Mouse (Mus musculus): ENCODE data around the gene Gps1. TPM values are rescaled to one million over a fixed set of nuclear protein-coding genes. Genes with fewer than 3 reads are reported as not detected.
A peak's percentile ranks its signal among the peaks of the same experiment; 100 is the strongest.

Gps1 gene
- polyA plus RNA-seq (2015; fragmentation: Nextera tagmentation; extraction: Ambion mirVana) = 94.5 and 98.6 TPM in 2 replicates

GRCm38 (mm10) chr11:120784064-120784791 is at the start of gene Gps1, which contains the start of gene Rfng:
Gene Gps1, plus strand, starts transcription at chr11:120784272.
Gene Rfng, minus strand, starts transcription at chr11:120784207.
- Histone ChIP-seq H3K9me3 (ENCODE audit: control insufficient read depth, low read length) (no peaks in the 10 kb centered on the region), H3K4me3 (ENCODE audit: low read depth, low read length) (peak within 1 kb of the TSS; percentile 84), H3K4me2 (replicated peaks; ENCODE audit: low read depth) (peak within 1 kb of the TSS; percentile 94), H3K36me3 (ENCODE audit: control insufficient read depth, insufficient read depth, low read length) (peaks cover 2% of the 10 kb centered on the region; the same call in 1 of the 2 replicates), H3K9ac (ENCODE audit: low read length) (peak within 1 kb of the TSS; percentile 91), H3K27ac (replicated peaks) (peak within 1 kb of the TSS; percentile 88), H3K4me1 (replicated peaks; ENCODE audit: control insufficient read depth, insufficient read depth) (0 out of 2 replicates have a peak, but pooled peaks cover 5% of the 10 kb centered on the region), H3K27me3 (ENCODE audit: control insufficient read depth, insufficient read depth, low read length) (no peaks in the 10 kb centered on the region)
- peak; percentile 90 for DNase-seq (ENCODE audit: low spot score)
- under 1% methylated on average over 79 of the region's 107 CpGs for WGBS
- peak; percentile 79 for ATAC-seq (ENCODE audit: low FRiP score, low TSS enrichment)
- TF ChIP-seq CTCF (IDR thresholded peaks at IDR 0.05; ENCODE audit: low read depth) (no peak), EP300 (optimal IDR thresholded peaks at IDR 0.05) (no peak)

GRCm38 (mm10) chr11:120736424-120736823 is 47.6 kb upstream of the Gps1 start:
- Histone ChIP-seq H3K4me2 (replicated peaks; ENCODE audit: low read depth) (no peak overlapping the region), H3K9me3 (ENCODE audit: control insufficient read depth, low read length) (no peaks in the 10 kb centered on the region), H3K27me3 (ENCODE audit: control insufficient read depth, insufficient read depth, low read length) (no peaks in the 10 kb centered on the region), H3K36me3 (ENCODE audit: control insufficient read depth, insufficient read depth, low read length) (no peaks in the 10 kb centered on the region), H3K9ac (ENCODE audit: low read length) (no peak overlapping the region), H3K27ac (replicated peaks) (no peak overlapping the region), H3K4me1 (replicated peaks; ENCODE audit: control insufficient read depth, insufficient read depth) (no peaks in the 10 kb centered on the region), H3K4me3 (ENCODE audit: low read depth, low read length) (no peak overlapping the region)
- 80% methylated on average over 6 of the region's 6 CpGs for WGBS
- TF ChIP-seq CTCF (IDR thresholded peaks at IDR 0.05; ENCODE audit: low read depth) (no peak), EP300 (optimal IDR thresholded peaks at IDR 0.05) (no peak)
- DNase-seq (ENCODE audit: low spot score) (no peak), ATAC-seq (ENCODE audit: low FRiP score, low TSS enrichment) (no peak)

DNA sequence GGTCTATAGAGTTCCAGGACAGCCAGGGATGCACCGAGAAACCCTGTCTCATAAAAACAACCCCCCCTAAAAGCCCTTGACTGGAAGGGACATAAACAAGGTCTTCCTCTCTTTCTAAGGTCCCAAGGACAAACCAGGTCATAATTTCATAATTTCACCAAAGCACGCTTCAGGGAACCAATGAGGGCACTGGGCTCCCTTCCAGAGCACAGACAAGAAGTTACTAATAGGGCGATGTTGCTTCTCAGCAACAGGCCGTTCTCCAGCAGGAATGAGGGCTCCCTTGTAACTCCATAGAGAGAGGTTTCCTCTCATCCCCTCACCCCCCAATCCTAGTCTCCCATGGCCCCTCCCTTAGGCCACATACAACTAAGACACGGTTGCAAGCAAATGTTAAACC is 43.1 kb upstream of the Gps1 start:
- H3K36me3 ChIP-seq (ENCODE audit: control insufficient read depth, insufficient read depth, low read length) = no peaks in the 10 kb centered on the region

DNA sequence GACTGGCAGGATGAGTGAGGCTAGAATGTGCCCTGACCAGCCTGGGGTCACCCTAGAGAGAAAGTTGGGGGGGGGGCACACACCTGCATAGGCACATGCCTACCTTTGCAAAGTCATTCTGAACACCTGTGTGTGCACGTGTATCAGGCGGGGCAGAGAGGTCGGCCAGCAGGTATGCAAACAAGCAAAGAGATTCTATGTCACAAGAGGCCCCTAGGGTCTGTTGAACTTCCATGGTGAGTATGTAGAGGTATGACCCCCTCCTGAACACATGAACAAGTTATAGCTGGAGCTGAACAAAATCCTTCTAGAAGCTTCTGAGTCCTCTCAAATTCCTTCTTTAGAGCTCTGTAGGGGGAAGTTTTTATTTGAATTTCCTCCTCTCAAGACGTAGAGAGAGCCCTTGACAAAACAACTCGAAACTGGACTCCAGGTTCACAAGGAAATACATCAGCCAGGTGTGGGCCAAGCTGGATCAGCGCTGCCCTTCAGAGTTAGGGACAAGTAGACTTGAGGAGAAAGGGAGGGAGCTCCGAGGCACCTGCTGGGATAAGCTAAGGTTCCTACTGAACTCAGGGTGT is 39.9 kb upstream of the Gps1 start:
- ATAC-seq (ENCODE audit: low FRiP score, low TSS enrichment) (peak; percentile 81), DNase-seq (ENCODE audit: low spot score) (peak; percentile 69)
- H3K4me3 ChIP-seq (ENCODE audit: low read depth, low read length) = no peak overlapping the region
- peak overlapping the region; percentile 77 for H3K27ac ChIP-seq (replicated peaks)
- WGBS = 53% methylated on average over 7 of the region's 7 CpGs
- no peaks in the 10 kb centered on the region for H3K9me3 ChIP-seq (ENCODE audit: control insufficient read depth, low read length)
- no peak overlapping the region for H3K9ac ChIP-seq (ENCODE audit: low read length)
- no peaks in the 10 kb centered on the region for H3K27me3 ChIP-seq (ENCODE audit: control insufficient read depth, insufficient read depth, low read length)
- H3K4me2 ChIP-seq (replicated peaks; ENCODE audit: low read depth) = no peak overlapping the region
- H3K36me3 ChIP-seq (ENCODE audit: control insufficient read depth, insufficient read depth, low read length) = no peaks in the 10 kb centered on the region
- TF ChIP-seq CTCF (IDR thresholded peaks at IDR 0.05; ENCODE audit: low read depth) (no peak), EP300 (optimal IDR thresholded peaks at IDR 0.05) (no peak)
- H3K4me1 ChIP-seq (replicated peaks; ENCODE audit: control insufficient read depth, insufficient read depth) = no peaks in the 10 kb centered on the region

More for the DNA sequence above, 43.1 kb upstream of the Gps1 start:
- TF ChIP-seq CTCF (IDR thresholded peaks at IDR 0.05; ENCODE audit: low read depth) (no peak), EP300 (optimal IDR thresholded peaks at IDR 0.05) (no peak)
- DNase-seq (ENCODE audit: low spot score) (no peak), ATAC-seq (ENCODE audit: low FRiP score, low TSS enrichment) (no peak)
- Histone ChIP-seq H3K4me1 (replicated peaks; ENCODE audit: control insufficient read depth, insufficient read depth) (no peaks in the 10 kb centered on the region), H3K9me3 (ENCODE audit: control insufficient read depth, low read length) (no peaks in the 10 kb centered on the region), H3K4me3 (ENCODE audit: low read depth, low read length) (no peak overlapping the region), H3K27ac (replicated peaks) (no peak overlapping the region), H3K9ac (ENCODE audit: low read length) (no peak overlapping the region), H3K4me2 (replicated peaks; ENCODE audit: low read depth) (no peak overlapping the region), H3K27me3 (ENCODE audit: control insufficient read depth, insufficient read depth, low read length) (no peaks in the 10 kb centered on the region)
- 89% methylated on average over 5 of the region's 5 CpGs for WGBS

GRCm38 (mm10) chr11:120747974-120748373 is 36.1 kb upstream of the Gps1 start:
- H3K4me2 ChIP-seq (replicated peaks; ENCODE audit: low read depth) = no peak overlapping the region
- H3K4me3 ChIP-seq (ENCODE audit: low read depth, low read length) = no peak overlapping the region
- H3K9ac ChIP-seq (ENCODE audit: low read length) = no peak overlapping the region
- no peaks in the 10 kb centered on the region for H3K4me1 ChIP-seq (replicated peaks; ENCODE audit: control insufficient read depth, insufficient read depth)
- H3K36me3 ChIP-seq (ENCODE audit: control insufficient read depth, insufficient read depth, low read length) = no peaks in the 10 kb centered on the region
- 41% methylated on average over 4 of the region's 4 CpGs for WGBS
- no peak for DNase-seq (ENCODE audit: low spot score)
- 0 out of 2 replicates have a peak, but pooled peaks have one; percentile 21 for ATAC-seq (ENCODE audit: low FRiP score, low TSS enrichment)
- no peaks in the 10 kb centered on the region for H3K27me3 ChIP-seq (ENCODE audit: control insufficient read depth, insufficient read depth, low read length)
- TF ChIP-seq CTCF (IDR thresholded peaks at IDR 0.05; ENCODE audit: low read depth) = no peak
- H3K9me3 ChIP-seq (ENCODE audit: control insufficient read depth, low read length) = no peaks in the 10 kb centered on the region
- peak overlapping the region; percentile 46; the same call in 1 of the 2 replicates for H3K27ac ChIP-seq (replicated peaks)

- 66% methylated on average over 8 of the region's 8 CpGs for WGBS
- no peak for TF ChIP-seq EP300 (optimal IDR thresholded peaks at IDR 0.05)
- TF ChIP-seq CTCF (IDR thresholded peaks at IDR 0.05; ENCODE audit: low read depth) = peak; percentile 66
Measured at GRCm38 (mm10) chr11:120749430-120749829, 34.6 kb upstream of the Gps1 start.

More at GRCm38 (mm10) chr11:120749430-120749829, 34.6 kb upstream of the Gps1 start:
- Histone ChIP-seq H3K4me1 (replicated peaks; ENCODE audit: control insufficient read depth, insufficient read depth) (no peaks in the 10 kb centered on the region), H3K9ac (ENCODE audit: low read length) (no peak overlapping the region), H3K27me3 (ENCODE audit: control insufficient read depth, insufficient read depth, low read length) (no peaks in the 10 kb centered on the region), H3K4me3 (ENCODE audit: low read depth, low read length) (no peak overlapping the region), H3K9me3 (ENCODE audit: control insufficient read depth, low read length) (no peaks in the 10 kb centered on the region), H3K4me2 (replicated peaks; ENCODE audit: low read depth) (no peak overlapping the region), H3K27ac (replicated peaks) (no peak overlapping the region), H3K36me3 (ENCODE audit: control insufficient read depth, insufficient read depth, low read length) (no peaks in the 10 kb centered on the region)
- DNase-seq (ENCODE audit: low spot score) (no peak), ATAC-seq (ENCODE audit: low FRiP score, low TSS enrichment) (no peak)

All from stomach, postnatal 0 days (tissue).